Mouse (Mus musculus) ES-E14 (cell line): Measurements from ENCODE around the gene Supt4a. TPM values are rescaled to one million over a fixed set of nuclear protein-coding genes. Genes with fewer than 3 reads are reported as not detected.

ENCODE experiments used
- DNase-seq: peaks from one replicate; pipeline ENCODE4 v3.0.0-alpha.2; 2013; ENCODE audit warnings: low read depth, low spot score
- H3K27ac ChIP-seq: 2 replicates; pipeline ENCODE4 v1.5.1; 2012; ENCODE audit warnings: low read depth, mild to moderate bottlenecking, low read length, moderate library complexity, mixed read lengths; ENCODE audit not compliant: poor library complexity, insufficient read depth, severe bottlenecking
- H3K36me3 ChIP-seq: 2 replicates; pipeline ENCODE4 v1.6.1; 2012; ENCODE audit warnings: mild to moderate bottlenecking, low read length, moderate library complexity, mixed read lengths; ENCODE audit not compliant: control insufficient read depth, poor library complexity, insufficient read depth, severe bottlenecking
- H3K4me1 ChIP-seq, 2 experiments: fragments of 150-350 bp in 1 of 2; sonication (generic) in 1 of 2; 2 replicates each; pipeline ENCODE4 v1.6.1; 2012; ENCODE audit warnings: low read length in 2 of 2, mild to moderate bottlenecking in 1 of 2, mixed read lengths in 1 of 2; ENCODE audit not compliant: control insufficient read depth in 2 of 2, insufficient read depth in 2 of 2, poor library complexity in 1 of 2
- H3K4me3 ChIP-seq, 2 experiments: fragments of 150-350 bp in 1 of 2; sonication (generic) in 1 of 2; 2 replicates each; pipeline ENCODE4 v1.5.1; 2012; ENCODE audit warnings: low read length in 2 of 2, low read depth in 1 of 2, mild to moderate bottlenecking in 1 of 2, mixed read lengths in 1 of 2; ENCODE audit not compliant: insufficient read depth in 1 of 2, poor library complexity in 1 of 2, severe bottlenecking in 1 of 2
- H3K9ac ChIP-seq: 2 replicates; pipeline ENCODE4 v1.6.1; 2012; ENCODE audit warnings: low read depth, mild to moderate bottlenecking, low read length, mixed read lengths; ENCODE audit not compliant: poor library complexity, insufficient read depth, severe bottlenecking
- H3K9me3 ChIP-seq: fragments of 150-350 bp; sonication (generic); 2 replicates; pipeline ENCODE4 v1.6.1; 2012; ENCODE audit warnings: low read depth, mild to moderate bottlenecking, low read length; ENCODE audit not compliant: control insufficient read depth, insufficient read depth
- CHD2 ChIP-seq: IDR thresholded peaks from 2 replicates; pipeline ENCODE4 v1.6.1; 2014; ENCODE audit warnings: mild to moderate bottlenecking, low read depth, low read length, inconsistent platforms
- HCFC1 ChIP-seq: IDR thresholded peaks from 2 replicates; pipeline ENCODE4 v1.6.1; 2012; ENCODE audit warnings: low read length, inconsistent platforms, borderline replicate concordance; ENCODE audit not compliant: insufficient read depth
- MAFK ChIP-seq: IDR thresholded peaks from 2 replicates; pipeline ENCODE4 v1.6.1; 2014; ENCODE audit warnings: mild to moderate bottlenecking, low read depth, low read length, inconsistent platforms; ENCODE audit not compliant: insufficient read depth
- ZC3H11A ChIP-seq: IDR thresholded peaks from 2 replicates; pipeline ENCODE4 v1.6.1; 2012; ENCODE audit warnings: low read depth, mild to moderate bottlenecking, inconsistent platforms, low read length, borderline replicate concordance
- ZNF384 ChIP-seq: IDR thresholded peaks from 2 replicates; pipeline ENCODE4 v1.6.1; 2012; ENCODE audit warnings: low read depth, low read length, inconsistent platforms
- in situ Hi-C, 2 experiments: fragments of 600-800 bp; cut with MboI; formaldehyde crosslinking; loops; one replicate each; pipeline ENCODE4 v1.15.1; 2025; ENCODE audit warnings: low sequenced_read_pairs in 2 of 2, inconsistent platforms in 1 of 2; ENCODE audit not compliant: unreplicated experiment in 2 of 2
- total RNA-seq: library from RNA; depleted of rRNA; stranded (reverse); fragments of 300-350 nt; gene quantifications from 2 replicates; pipeline ENCODE4 v1.2.3, GENCODE M21; 2012

The Supt4a gene
- total RNA-seq, 1 experiment = 220 TPM

- Histone ChIP-seq H3K9me3 (no peaks in the 10 kb centered on the region), H3K36me3 (no peaks in the 10 kb centered on the region), H3K4me1 (peaks cover 12 to 20% of the 10 kb centered on the region in 2 experiments), H3K27ac (no peak overlapping the region), H3K9ac (peak overlapping the region; percentile 10; the same call in 1 of the 2 replicates), H3K4me3 (no peak overlapping the region)
- no peak for DNase-seq
- in situ Hi-C loops = no loop called here
- TF ChIP-seq HCFC1 = no peak
- no peak for TF ChIP-seq CHD2
- no peak for TF ChIP-seq ZNF384
- TF ChIP-seq MAFK = no peak
- TF ChIP-seq ZC3H11A = no peak
Measured at GRCm38 (mm10) chr11:87710262-87710615, 27.1 kb upstream of the Supt4a start.

- peaks cover 12 to 20% of the 10 kb centered on the region in 2 experiments for H3K4me1 ChIP-seq
- no peak for DNase-seq
- in situ Hi-C loops = no loop called here
- no peaks in the 10 kb centered on the region for H3K9me3 ChIP-seq
- no peak overlapping the region for H3K27ac ChIP-seq
- no peak overlapping the region for H3K4me3 ChIP-seq
- no peak overlapping the region for H3K9ac ChIP-seq
- H3K36me3 ChIP-seq = no peaks in the 10 kb centered on the region
- no peak for TF ChIP-seq MAFK
- no peak for TF ChIP-seq CHD2
- no peak for TF ChIP-seq ZNF384
- TF ChIP-seq ZC3H11A = no peak
- no peak for TF ChIP-seq HCFC1
Measured at GRCm38 (mm10) chr11:87712188-87712587, 25.2 kb upstream of the Supt4a start.

- TF ChIP-seq HCFC1 (no peak), ZC3H11A (no peak), MAFK (no peak), CHD2 (no peak), ZNF384 (no peak)
- no peak for DNase-seq
- Histone ChIP-seq H3K9me3 (no peaks in the 10 kb centered on the region), H3K4me1 (peaks cover under 1 to 3% of the 10 kb centered on the region in 2 experiments; a peak in 2 of 4 replicates), H3K4me3 (no peak overlapping the region), H3K36me3 (no peaks in the 10 kb centered on the region), H3K9ac (no peak overlapping the region; the same call in 1 of the 2 replicates), H3K27ac (no peak overlapping the region)
- in situ Hi-C loops = loop anchor here in 1 of 2 experiments (5.0 kb wide), 1 partner anchor 49 kb away; no protein-coding TSS in a partner anchor
Measured at GRCm38 (mm10) chr11:87715999-87716398, 21.4 kb upstream of the Supt4a start.

GRCm38 (mm10) chr11:87719526-87719925, 17.8 kb upstream of the Supt4a start:
- Histone ChIP-seq H3K9me3 (no peaks in the 10 kb centered on the region), H3K27ac (no peak overlapping the region), H3K4me1 (no peaks in the 10 kb centered on the region), H3K9ac (no peak overlapping the region), H3K36me3 (no peaks in the 10 kb centered on the region), H3K4me3 (no peak overlapping the region)
- no peak for TF ChIP-seq CHD2
- no peak for TF ChIP-seq ZNF384
- no peak for TF ChIP-seq MAFK
- no peak for TF ChIP-seq HCFC1
- TF ChIP-seq ZC3H11A = no peak
- no peak for DNase-seq
- in situ Hi-C loops = loop anchor here in 1 of 2 experiments (5.0 kb wide), 1 partner anchor 52 kb away; no protein-coding TSS in a partner anchor
